Comparison of ENCODE assay signal across 9 mouse cellular contexts in the genomic region with DNA sequence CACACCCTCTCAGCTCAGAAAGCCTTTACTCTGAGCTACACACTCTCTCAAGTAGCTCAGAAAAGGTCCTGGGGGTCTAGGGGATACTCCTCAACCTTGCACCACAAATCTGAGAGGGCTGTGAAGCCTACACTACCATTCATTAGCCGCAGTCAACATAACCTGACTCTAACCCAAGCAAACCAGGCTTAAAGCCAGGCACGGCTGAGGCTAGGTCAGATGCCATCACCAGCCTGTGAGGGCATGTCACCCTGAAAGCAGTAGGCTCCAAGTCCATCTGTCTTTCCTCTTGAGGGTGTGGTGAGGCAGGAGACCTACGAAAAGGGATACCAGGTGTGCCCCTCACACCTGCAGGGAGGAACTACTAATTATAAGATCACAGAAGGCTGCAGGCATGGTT.
DNase-seq lines count a peak whose midpoint lies in the region; ATAC-seq and TF ChIP-seq lines count a peak whose summit lies in the region.
"Had no signal": no experiment of that assay in that cellular context is flagged by ENCODE, and none has a peak within 500 bp of the region (broad histone marks: within the 10 kb centered on the region; RNA-seq: fewer than 3 reads in every experiment).

No protein-coding gene starts in this region.

- 0 out of 2 replicates have a peak overlapping the region, but pooled peaks have one; percentile 33 for H3K27ac ChIP-seq in forebrain, embryonic 12.5 days
- no peak overlapping the region for H3K27ac ChIP-seq in forebrain, embryonic 11.5 days (ENCODE audit: low read depth, low read length)
- peak overlapping the region; percentile 41; the same call in 1 of the 2 replicates for H3K27ac ChIP-seq in forebrain, embryonic 15.5 days (replicated peaks)
- H3K27ac ChIP-seq in midbrain, postnatal 0 days (ENCODE audit: low read depth, low read length) = 0 out of 2 replicates have a peak overlapping the region, but pooled peaks have one; percentile 43
- no peak overlapping the region for H3K27ac ChIP-seq in thymus, adult 2 months (ENCODE audit: control insufficient read depth, insufficient read depth, low read length)
- H3K27ac ChIP-seq: limb, embryonic 12.5 days had no signal

- no peaks in the 10 kb centered on the region for H3K9me3 ChIP-seq in forebrain, embryonic 12.5 days
- no peaks in the 10 kb centered on the region for H3K9me3 ChIP-seq in forebrain, embryonic 11.5 days (ENCODE audit: control insufficient read depth, low read length)
- no peaks in the 10 kb centered on the region for H3K9me3 ChIP-seq in forebrain, embryonic 15.5 days
- H3K9me3 ChIP-seq in midbrain, postnatal 0 days (ENCODE audit: low read length) = no peaks in the 10 kb centered on the region
- H3K9me3 ChIP-seq: limb, embryonic 12.5 days had no signal

- DNase-seq in forebrain, embryonic 11.5 days (ENCODE audit: low spot score) = no peak
- DNase-seq in kidney, postnatal 10 days = peak; percentile 30
- DNase-seq in kidney, adult 8-10 months = no peak
- DNase-seq in midbrain, postnatal 0 days (ENCODE audit: low spot score) = no peak
- DNase-seq in adrenal gland, adult 2 months = no peak
- no peak for DNase-seq in thymus, adult 2 months

- H3K4me3 ChIP-seq in forebrain, embryonic 12.5 days (replicated peaks) = no peak overlapping the region
- no peak overlapping the region for H3K4me3 ChIP-seq in forebrain, embryonic 11.5 days (ENCODE audit: low read depth, low read length)
- H3K4me3 ChIP-seq in forebrain, embryonic 15.5 days = no peak overlapping the region
- no peak overlapping the region for H3K4me3 ChIP-seq in midbrain, postnatal 0 days (ENCODE audit: low read depth, low read length)
- H3K4me3 ChIP-seq in thymus, adult 2 months (ENCODE audit: control insufficient read depth, insufficient read depth, low read length) = no peak overlapping the region
- H3K4me3 ChIP-seq: limb, embryonic 12.5 days had no signal

- H3K36me3 ChIP-seq in forebrain, embryonic 12.5 days (replicated peaks) = no peaks in the 10 kb centered on the region
- H3K36me3 ChIP-seq in forebrain, embryonic 11.5 days (ENCODE audit: control insufficient read depth, insufficient read depth, low read length) = no peaks in the 10 kb centered on the region
- no peaks in the 10 kb centered on the region for H3K36me3 ChIP-seq in forebrain, embryonic 15.5 days
- no peaks in the 10 kb centered on the region for H3K36me3 ChIP-seq in midbrain, postnatal 0 days (ENCODE audit: insufficient read depth, low read length)
- H3K36me3 ChIP-seq in thymus, adult 2 months (ENCODE audit: control insufficient read depth, insufficient read depth, low read length) = no peaks in the 10 kb centered on the region
- H3K36me3 ChIP-seq: limb, embryonic 12.5 days had no signal

- 82% methylated on average over 3 of the region's 3 CpGs for WGBS in forebrain, embryonic 12.5 days
- 79% methylated on average over 3 of the region's 3 CpGs for WGBS in forebrain, embryonic 11.5 days
- WGBS in forebrain, embryonic 15.5 days = 81% methylated on average over 3 of the region's 3 CpGs
- WGBS in midbrain, postnatal 0 days = 81% methylated on average over 3 of the region's 3 CpGs
- 64% methylated on average over 3 of the region's 3 CpGs for WGBS in thymus, adult 2 months

- TF ChIP-seq CTCF in midbrain, postnatal 0 days (IDR thresholded peaks at IDR 0.05) = no peak
- TF ChIP-seq CTCF in thymus, adult 2 months (IDR thresholded peaks at IDR 0.05; ENCODE audit: borderline replicate concordance, control insufficient read depth, extremely low read depth, insufficient read depth, low read length, poor library complexity) = no peak

- no peaks in the 10 kb centered on the region for H3K27me3 ChIP-seq in forebrain, embryonic 12.5 days
- H3K27me3 ChIP-seq in forebrain, embryonic 11.5 days (ENCODE audit: control insufficient read depth, insufficient read depth, low read length) = no peaks in the 10 kb centered on the region
- H3K27me3 ChIP-seq in forebrain, embryonic 15.5 days = no peaks in the 10 kb centered on the region
- H3K27me3 ChIP-seq in midbrain, postnatal 0 days (ENCODE audit: insufficient read depth, low read length) = no peaks in the 10 kb centered on the region
- H3K27me3 ChIP-seq in thymus, adult 2 months (ENCODE audit: control insufficient read depth, insufficient read depth, low read length) = no peaks in the 10 kb centered on the region
- H3K27me3 ChIP-seq: limb, embryonic 12.5 days had no signal

- TF ChIP-seq POLR2A in thymus, adult 2 months (IDR thresholded peaks at IDR 0.05; ENCODE audit: control insufficient read depth, extremely low read depth, insufficient read depth, low read length, poor library complexity) = no peak

- no peak for ATAC-seq in forebrain, embryonic 12.5 days (ENCODE audit: low FRiP score)
- no peak for ATAC-seq in forebrain, embryonic 11.5 days (replicated peaks; ENCODE audit: low FRiP score)
- 0 out of 2 replicates have a peak, but pooled peaks have one; percentile 0 for ATAC-seq in forebrain, embryonic 15.5 days (replicated peaks)
- no peak for ATAC-seq in midbrain, postnatal 0 days (ENCODE audit: low FRiP score)

- no peak overlapping the region for H3K9ac ChIP-seq in forebrain, embryonic 12.5 days
- H3K9ac ChIP-seq in forebrain, embryonic 11.5 days (ENCODE audit: low read length) = no peak overlapping the region
- H3K9ac ChIP-seq in forebrain, embryonic 15.5 days (replicated peaks) = no peak overlapping the region
- H3K9ac ChIP-seq in midbrain, postnatal 0 days (replicated peaks; ENCODE audit: low read length, poor library complexity, severe bottlenecking) = no peak overlapping the region
- H3K9ac ChIP-seq: limb, embryonic 12.5 days had no signal

- H3K4me1 ChIP-seq in forebrain, embryonic 12.5 days = peaks cover 42% of the 10 kb centered on the region
- H3K4me1 ChIP-seq in forebrain, embryonic 11.5 days (replicated peaks; ENCODE audit: control insufficient read depth, insufficient read depth, low read length) = peaks cover 22% of the 10 kb centered on the region
- H3K4me1 ChIP-seq in forebrain, embryonic 15.5 days = peaks cover 48% of the 10 kb centered on the region
- H3K4me1 ChIP-seq in midbrain, postnatal 0 days (ENCODE audit: insufficient read depth, low read length) = peaks cover 19% of the 10 kb centered on the region
- peaks cover 20% of the 10 kb centered on the region for H3K4me1 ChIP-seq in thymus, adult 2 months (replicated peaks; ENCODE audit: control insufficient read depth, insufficient read depth, low read length)

- no peak overlapping the region for H3K4me2 ChIP-seq in forebrain, embryonic 12.5 days
- H3K4me2 ChIP-seq in forebrain, embryonic 11.5 days (ENCODE audit: low read depth, low read length, severe bottlenecking) = no peak overlapping the region
- no peak overlapping the region for H3K4me2 ChIP-seq in forebrain, embryonic 15.5 days (replicated peaks)
- H3K4me2 ChIP-seq in midbrain, postnatal 0 days (ENCODE audit: low read depth, low read length, poor library complexity, severe bottlenecking) = no peak overlapping the region
- H3K4me2 ChIP-seq: limb, embryonic 12.5 days had no signal

Comparison
In these comparisons a context has a peak if more than half of its experiments do, and no peak if none do; other contexts are left out.
1. H3K27ac ChIP-seq: peak in forebrain, embryonic 12.5 days (single experiment), forebrain, embryonic 15.5 days (single experiment) and midbrain, postnatal 0 days (single experiment); none in forebrain, embryonic 11.5 days (single experiment) and thymus, adult 2 months (single experiment).